Mouse (Mus musculus) stomach, embryonic 15.5 days (tissue): ENCODE measurements around the gene 4930435E12Rik. TPM values are rescaled to one million over a fixed set of nuclear protein-coding genes. Genes with fewer than 3 reads are reported as not detected.
A peak's percentile ranks its signal among the peaks of the same experiment; 100 is the strongest.
"Not testable (repeated sequence)": the region's sequence is repeated elsewhere in the genome, so short reads cannot be mapped to it uniquely, and the experiment has no call there.

ENCODE experiments used
- ATAC-seq: fragments of 200-750 bp; cut with Nextera tagmentation; 2 replicates; pipeline ENCODE4 v1.8.0; 2017; ENCODE audit warnings: low read depth, moderate number of reproducible peaks, moderate TSS enrichment; ENCODE audit not compliant: insufficient read depth, low FRiP score
- H3K27ac ChIP-seq: fragments of 300-500 bp; sonication (generic); 2 replicates; pipeline ENCODE4 v1.5.1; 2015; ENCODE audit warnings: mild to moderate bottlenecking, inconsistent platforms
- H3K27me3 ChIP-seq: fragments of 300-500 bp; sonication (generic); replicated peaks from 2 replicates; pipeline ENCODE4 v1.6.1; 2015; ENCODE audit warnings: inconsistent platforms
- H3K36me3 ChIP-seq: fragments of 300-500 bp; sonication (generic); 2 replicates; pipeline ENCODE4 v1.6.1; 2015; ENCODE audit warnings: inconsistent platforms
- H3K4me1 ChIP-seq: fragments of 300-500 bp; sonication (generic); 2 replicates; pipeline ENCODE4 v1.6.1; 2015; ENCODE audit warnings: inconsistent platforms
- H3K4me2 ChIP-seq: fragments of 300-500 bp; sonication (generic); 2 replicates; pipeline ENCODE4 v1.6.1; 2015; ENCODE audit warnings: mild to moderate bottlenecking, inconsistent platforms
- H3K4me3 ChIP-seq: fragments of 300-500 bp; sonication (generic); replicated peaks from 2 replicates; pipeline ENCODE4 v1.5.1; 2015; ENCODE audit warnings: inconsistent platforms
- H3K9ac ChIP-seq: fragments of 300-500 bp; sonication (generic); 2 replicates; pipeline ENCODE4 v1.6.1; 2015; ENCODE audit warnings: inconsistent platforms
- H3K9me3 ChIP-seq: fragments of 300-500 bp; sonication (generic); 2 replicates; pipeline ENCODE4 v1.6.1; 2016; ENCODE audit warnings: inconsistent platforms
- WGBS: fragments of 180-500 bp; shearing (Covaris S2); methylation state at CpG from one replicate; pipeline ENCODE4 v1.1.7; 2015; 5-methylcytosine and 5-hydroxymethylcytosine counted together
- polyA plus RNA-seq: library from polyadenylated mRNA; unstranded; fragments of >200 nt; fragmentation: Nextera tagmentation; extraction: Ambion mirVana; gene quantifications from 2 replicates; pipeline ENCODE4 v1.2.1, GENCODE M21; 2015

The 4930435E12Rik gene
- polyA plus RNA-seq, result not detected in 2 replicates

DNA sequence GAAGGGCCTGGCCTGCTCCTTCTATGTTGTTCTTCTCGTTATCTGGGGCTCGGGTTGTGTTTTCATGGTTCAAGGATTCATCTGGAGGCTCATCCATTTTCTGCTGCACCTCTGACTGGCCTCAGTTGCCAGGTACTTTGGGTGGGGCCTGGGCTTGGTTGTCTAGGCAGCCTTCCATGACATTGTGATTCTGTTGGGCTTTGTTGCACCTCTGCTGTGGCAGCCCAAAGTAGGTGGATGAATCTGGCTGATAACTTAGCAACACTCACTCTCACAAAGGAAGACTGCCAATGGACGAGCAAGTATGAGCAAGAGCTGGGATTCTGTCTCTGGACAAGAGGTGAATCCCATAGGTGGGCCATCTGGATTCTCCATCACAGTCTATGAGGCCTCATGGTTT is at the start of gene 4930435E12Rik:
Gene 4930435E12Rik (minus strand): TSS at position 101 of the 400 bp plus-strand sequence.
- Histone ChIP-seq H3K9me3 (no peaks in the 10 kb centered on the region), H3K4me1 (no peaks in the 10 kb centered on the region), H3K9ac (no peak within 1 kb of the TSS), H3K4me3 (no peak within 1 kb of the TSS), H3K27me3 (no peaks in the 10 kb centered on the region), H3K27ac (no peak within 1 kb of the TSS), H3K4me2 (no peak within 1 kb of the TSS), H3K36me3 (no peaks in the 10 kb centered on the region)
- WGBS, result 76% methylated on average over 3 of the region's 3 CpGs
- ATAC-seq, result no peak

DNA sequence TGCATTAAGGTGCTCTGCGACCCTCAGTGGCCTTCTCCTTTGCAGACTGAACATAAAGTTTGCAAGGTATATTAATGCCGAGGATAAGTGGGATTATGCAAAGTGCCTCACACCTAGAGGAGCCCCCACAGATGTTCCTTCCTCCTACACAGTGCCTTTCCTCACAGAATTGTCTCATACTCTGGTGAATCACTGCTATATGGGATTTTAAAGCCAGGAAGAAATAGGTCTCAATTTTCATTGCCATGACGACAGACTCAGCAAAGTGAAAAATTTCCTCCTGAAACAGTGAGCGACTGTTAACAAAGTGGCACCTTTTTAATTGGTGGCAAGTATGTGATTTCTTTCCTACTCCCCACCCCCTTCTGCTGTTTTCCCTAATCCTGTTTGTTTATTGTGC is 45.9 kb upstream of the 4930435E12Rik start:
- Histone ChIP-seq H3K36me3 (no peaks in the 10 kb centered on the region), H3K27me3 (no peaks in the 10 kb centered on the region), H3K9me3 (no peaks in the 10 kb centered on the region), H3K4me3 (no peak overlapping the region), H3K4me1 (no peaks in the 10 kb centered on the region), H3K9ac (no peak overlapping the region), H3K27ac (no peak overlapping the region), H3K4me2 (no peak overlapping the region)
- ATAC-seq, result no peak
- WGBS, result 38% methylated on average over 4 of the region's 4 CpGs

DNA sequence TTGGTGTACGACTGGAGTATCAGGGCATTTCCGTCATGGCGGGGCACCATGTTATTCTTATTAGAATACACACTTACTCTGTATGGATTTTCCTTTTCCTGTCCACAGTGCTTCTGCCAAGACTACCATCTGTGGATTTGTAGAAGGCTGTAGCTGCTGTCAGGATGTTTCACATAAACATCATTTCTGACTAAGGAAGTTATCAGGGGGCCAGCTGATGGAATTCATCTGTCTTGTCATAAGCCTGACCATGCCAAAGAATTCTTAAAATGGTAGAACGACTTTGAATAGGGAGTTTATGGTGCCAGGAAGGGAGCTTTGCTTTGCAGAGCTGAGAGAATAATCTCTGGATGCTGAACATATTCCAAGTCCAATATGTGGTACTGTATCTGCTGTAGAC is 44.7 kb upstream of the 4930435E12Rik start:
- no peak overlapping the region for H3K4me2 ChIP-seq
- no peaks in the 10 kb centered on the region for H3K4me1 ChIP-seq
- no peak overlapping the region for H3K9ac ChIP-seq
- no peak overlapping the region for H3K27ac ChIP-seq
- no peaks in the 10 kb centered on the region for H3K27me3 ChIP-seq
- no peaks in the 10 kb centered on the region for H3K9me3 ChIP-seq
- no peak for ATAC-seq
- H3K4me3 ChIP-seq, result no peak overlapping the region
- WGBS, result 79% methylated on average over 4 of the region's 4 CpGs
- H3K36me3 ChIP-seq, result no peaks in the 10 kb centered on the region

DNA sequence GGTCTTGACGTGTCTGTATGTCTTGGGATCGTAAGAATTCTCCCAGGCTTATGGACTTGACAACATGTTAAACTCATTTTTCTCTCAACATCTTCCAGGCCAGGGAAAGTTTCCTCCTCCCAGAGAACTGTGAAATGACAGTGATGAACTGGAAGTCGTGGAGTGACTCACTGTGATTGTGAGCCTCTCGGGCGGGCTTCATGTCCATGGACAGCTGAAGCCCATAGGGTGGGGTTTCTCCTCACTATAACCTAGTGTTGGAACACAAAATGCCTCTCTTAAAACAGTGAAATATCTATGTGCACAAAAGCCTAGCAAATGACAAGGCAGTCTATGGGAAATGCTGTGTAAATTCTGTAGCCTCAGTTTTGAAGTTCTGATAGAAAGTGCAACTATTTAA is 35.8 kb upstream of the 4930435E12Rik start:
- no peak overlapping the region for H3K9ac ChIP-seq
- H3K36me3 ChIP-seq, result no peaks in the 10 kb centered on the region
- H3K4me2 ChIP-seq, result no peak overlapping the region
- H3K27me3 ChIP-seq, result no peaks in the 10 kb centered on the region
- 64% methylated on average over 5 of the region's 5 CpGs for WGBS
- H3K27ac ChIP-seq, result no peak overlapping the region
- H3K4me1 ChIP-seq, result no peaks in the 10 kb centered on the region
- no peak for ATAC-seq
- H3K9me3 ChIP-seq, result no peaks in the 10 kb centered on the region
- H3K4me3 ChIP-seq, result no peak overlapping the region

DNA sequence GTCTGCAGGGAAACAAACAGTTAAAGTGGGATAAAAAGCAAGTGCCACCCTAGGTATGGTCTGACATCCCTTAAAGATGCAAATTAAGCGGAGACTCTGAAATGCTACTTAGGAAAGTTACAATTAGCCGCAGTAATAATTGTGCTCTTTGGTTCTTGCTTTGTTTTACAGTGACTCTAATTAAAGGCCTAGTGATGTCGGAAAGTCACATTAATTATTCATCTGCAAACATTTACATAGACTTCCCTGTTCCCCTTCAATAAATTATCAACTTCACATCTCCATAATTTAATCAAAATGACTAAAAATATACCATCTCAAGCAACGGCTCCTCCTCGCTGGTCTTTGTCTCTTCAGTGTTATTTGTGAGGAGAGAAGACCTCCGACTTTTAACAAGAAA is 32.0 kb upstream of the 4930435E12Rik start:
- H3K36me3 ChIP-seq, result no peaks in the 10 kb centered on the region
- ATAC-seq, result no peak
- H3K4me2 ChIP-seq, result no peak overlapping the region
- no peak overlapping the region for H3K27ac ChIP-seq
- no peaks in the 10 kb centered on the region for H3K4me1 ChIP-seq
- 73% methylated on average over 6 of the region's 6 CpGs for WGBS
- no peaks in the 10 kb centered on the region for H3K27me3 ChIP-seq
- H3K4me3 ChIP-seq, result no peak overlapping the region
- no peaks in the 10 kb centered on the region for H3K9me3 ChIP-seq
- H3K9ac ChIP-seq, result no peak overlapping the region

DNA sequence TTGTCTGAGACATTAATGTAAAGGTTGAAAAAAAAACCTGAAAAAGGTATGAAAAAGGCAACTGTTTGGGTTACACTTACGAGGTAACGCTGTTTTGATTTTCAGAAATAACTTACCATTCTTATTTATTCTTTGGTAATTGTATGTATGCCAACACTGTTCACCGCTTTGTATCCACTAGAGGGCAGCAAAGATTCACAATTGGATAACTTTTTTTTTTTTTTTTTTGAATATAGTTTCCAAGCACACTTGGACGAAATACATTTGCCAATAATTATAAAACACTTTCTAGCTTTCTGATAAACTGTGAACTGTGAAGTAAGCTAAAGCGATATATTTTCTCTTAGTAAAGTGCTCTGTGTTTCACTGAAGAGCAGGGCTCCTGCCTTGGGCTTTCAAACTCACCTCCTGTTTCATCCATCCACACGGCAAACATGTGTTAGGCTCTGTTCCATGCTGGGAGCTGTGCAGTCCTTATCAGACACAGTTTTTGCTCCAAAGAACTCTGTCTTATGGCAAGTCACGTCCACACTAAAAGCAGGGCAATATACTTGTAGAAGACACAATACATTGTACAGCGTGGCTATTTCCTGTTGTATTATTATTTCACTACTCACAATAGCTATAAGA is 29.7 kb upstream of the 4930435E12Rik start:
- Histone ChIP-seq H3K9me3 (no peaks in the 10 kb centered on the region), H3K4me3 (no peak overlapping the region), H3K9ac (no peak overlapping the region), H3K27me3 (no peaks in the 10 kb centered on the region), H3K27ac (no peak overlapping the region), H3K4me2 (no peak overlapping the region), H3K36me3 (no peaks in the 10 kb centered on the region), H3K4me1 (no peaks in the 10 kb centered on the region)
- ATAC-seq, result no peak
- 30% methylated on average over 8 of the region's 8 CpGs for WGBS

DNA sequence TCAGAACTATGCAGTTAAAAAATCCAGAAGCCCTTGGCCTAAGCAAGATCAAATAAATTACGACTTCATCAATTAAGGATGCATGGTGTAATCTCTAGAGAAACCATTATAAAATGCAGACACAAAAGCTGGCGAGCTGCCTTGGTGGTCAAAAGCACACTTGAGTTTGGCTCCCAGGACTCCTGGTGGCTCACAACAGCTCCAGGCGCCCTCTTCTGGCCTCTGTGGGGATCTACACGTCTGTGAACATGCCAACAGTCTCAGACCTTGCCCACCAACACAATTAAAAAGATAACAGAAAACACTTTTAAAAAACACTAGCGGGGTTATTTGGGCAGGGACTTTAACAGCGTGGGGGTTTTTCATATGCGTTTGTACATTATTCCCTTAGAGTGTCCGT is 16.0 kb downstream of the 4930435E12Rik start:
- Histone ChIP-seq H3K36me3 (no peaks in the 10 kb centered on the region), H3K4me3 (no peak overlapping the region), H3K27me3 (no peaks in the 10 kb centered on the region), H3K27ac (no peak overlapping the region), H3K9me3 (no peaks in the 10 kb centered on the region), H3K9ac (no peak overlapping the region), H3K4me2 (no peak overlapping the region), H3K4me1 (0 out of 2 replicates have a peak, but pooled peaks cover 6% of the 10 kb centered on the region)
- ATAC-seq, result no peak
- 27% methylated on average over 8 of the region's 8 CpGs for WGBS

DNA sequence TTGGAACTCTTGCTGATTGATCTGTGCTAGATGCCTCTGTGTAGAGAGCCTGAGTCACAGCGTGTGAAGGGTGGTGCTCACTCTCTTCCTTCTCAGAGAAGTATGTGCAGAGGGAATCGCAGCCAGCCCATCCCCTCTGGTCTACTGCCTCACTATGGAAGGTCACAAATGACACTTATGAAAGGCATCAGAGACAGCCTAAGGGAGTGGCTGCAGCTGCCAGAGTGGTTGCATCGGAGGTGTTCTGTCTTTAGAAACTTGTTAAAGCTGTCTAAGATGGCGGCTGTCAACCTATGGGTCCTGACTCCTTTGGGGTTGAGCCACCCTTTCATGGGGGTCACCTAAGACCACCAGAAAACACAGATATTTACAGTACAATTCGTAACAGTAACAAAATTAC is 18.4 kb downstream of the 4930435E12Rik start:
- Histone ChIP-seq H3K4me1 (no peaks in the 10 kb centered on the region), H3K4me2 (no peak overlapping the region), H3K27me3 (no peaks in the 10 kb centered on the region), H3K9me3 (no peaks in the 10 kb centered on the region), H3K36me3 (no peaks in the 10 kb centered on the region), H3K9ac (no peak overlapping the region), H3K4me3 (no peak overlapping the region), H3K27ac (no peak overlapping the region)
- 57% methylated on average over 5 of the region's 5 CpGs for WGBS
- ATAC-seq, result no peak

DNA sequence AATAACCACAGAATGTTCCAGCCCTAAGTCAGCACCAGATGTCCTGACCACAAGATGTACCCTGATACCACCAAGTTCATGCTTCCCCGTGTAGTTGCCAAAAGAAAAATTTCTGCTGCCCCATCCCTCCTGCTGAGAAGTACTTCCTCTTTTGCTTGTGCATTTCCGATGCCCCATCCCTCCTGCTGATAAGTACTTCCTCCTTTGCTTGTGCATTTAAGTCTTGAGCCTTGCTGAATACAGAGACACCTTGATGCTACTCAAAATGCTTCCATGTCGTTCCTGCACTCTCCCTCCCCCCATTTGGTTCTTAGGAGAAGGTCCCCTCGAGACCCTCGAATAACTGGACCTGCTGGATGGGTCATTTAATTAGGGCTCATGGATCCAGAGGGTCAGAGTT is 20.8 kb downstream of the 4930435E12Rik start:
- 90% methylated on average over 5 of the region's 5 CpGs for WGBS
- H3K4me3 ChIP-seq, H3K27ac ChIP-seq, ATAC-seq, H3K9ac ChIP-seq, H3K4me1 ChIP-seq, H3K27me3 ChIP-seq, H3K36me3 ChIP-seq, H3K9me3 ChIP-seq, H3K4me2 ChIP-seq: not testable (repeated sequence)

DNA sequence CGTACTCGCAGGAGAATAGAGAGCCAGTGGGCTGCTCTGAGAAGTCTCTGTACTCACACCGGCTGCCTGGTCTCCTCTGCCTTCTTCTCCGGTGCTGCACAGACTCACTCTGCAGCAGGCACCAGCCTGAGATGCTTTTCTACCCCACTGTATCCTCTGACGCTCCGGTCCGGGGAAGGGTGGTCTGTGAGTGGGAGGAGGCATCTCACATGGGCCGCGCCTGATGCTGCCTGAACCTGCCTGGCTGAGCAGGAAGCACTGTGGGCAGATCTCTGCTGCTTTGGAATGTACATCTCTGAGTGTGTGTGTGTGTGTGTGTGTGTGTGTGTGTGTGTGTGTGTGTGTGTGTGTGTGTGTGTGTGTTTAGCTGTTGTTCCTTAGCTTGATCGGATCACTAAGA is 28.5 kb downstream of the 4930435E12Rik start, which contains the start of gene Upk1b:
Gene Upk1b (minus strand): TSS at position 238 of the 400 bp plus-strand sequence.
- Histone ChIP-seq H3K36me3 (no peaks in the 10 kb centered on the region), H3K4me3 (peak within 1 kb of the TSS; percentile 12; the same call in 1 of the 2 replicates), H3K9me3 (no peaks in the 10 kb centered on the region), H3K4me2 (peak within 1 kb of the TSS; percentile 19; the same call in 1 of the 2 replicates), H3K27me3 (no peaks in the 10 kb centered on the region), H3K4me1 (no peaks in the 10 kb centered on the region), H3K9ac (no peak within 1 kb of the TSS), H3K27ac (no peak within 1 kb of the TSS)
- 18% methylated on average over 10 of the region's 10 CpGs for WGBS
- peak; percentile 53; the same call in 1 of the 2 replicates for ATAC-seq

DNA sequence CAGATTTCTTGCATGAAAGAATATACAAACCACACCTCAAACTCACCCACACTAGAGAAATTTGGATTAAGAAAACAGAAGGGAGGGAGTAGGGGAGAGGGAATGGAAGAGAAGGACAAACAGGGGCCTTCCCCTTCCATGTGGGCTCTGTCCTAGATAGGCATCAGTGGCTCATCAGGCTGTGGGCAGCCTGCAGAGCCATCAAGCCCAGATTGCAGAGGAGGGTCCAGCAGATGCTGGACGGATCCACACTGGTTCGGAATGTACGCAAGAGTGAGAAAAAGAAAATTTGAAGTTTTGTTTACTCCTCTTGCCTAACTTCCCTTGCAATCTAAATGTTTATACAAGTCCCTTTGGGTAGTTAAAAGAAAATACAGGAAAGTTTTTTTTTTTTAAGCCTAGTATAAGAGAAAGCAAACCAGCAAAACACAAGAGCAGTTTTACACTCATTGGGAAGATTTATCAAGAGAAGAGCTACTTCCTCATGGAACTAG is 29.5 kb downstream of the 4930435E12Rik start:
- no peak for ATAC-seq
- no peak overlapping the region for H3K27ac ChIP-seq
- no peak overlapping the region for H3K4me3 ChIP-seq
- H3K36me3 ChIP-seq, result no peaks in the 10 kb centered on the region
- no peaks in the 10 kb centered on the region for H3K4me1 ChIP-seq
- WGBS, result 55% methylated on average over 3 of the region's 3 CpGs
- no peak overlapping the region for H3K4me2 ChIP-seq
- H3K27me3 ChIP-seq, result no peaks in the 10 kb centered on the region
- no peak overlapping the region for H3K9ac ChIP-seq
- H3K9me3 ChIP-seq, result no peaks in the 10 kb centered on the region

DNA sequence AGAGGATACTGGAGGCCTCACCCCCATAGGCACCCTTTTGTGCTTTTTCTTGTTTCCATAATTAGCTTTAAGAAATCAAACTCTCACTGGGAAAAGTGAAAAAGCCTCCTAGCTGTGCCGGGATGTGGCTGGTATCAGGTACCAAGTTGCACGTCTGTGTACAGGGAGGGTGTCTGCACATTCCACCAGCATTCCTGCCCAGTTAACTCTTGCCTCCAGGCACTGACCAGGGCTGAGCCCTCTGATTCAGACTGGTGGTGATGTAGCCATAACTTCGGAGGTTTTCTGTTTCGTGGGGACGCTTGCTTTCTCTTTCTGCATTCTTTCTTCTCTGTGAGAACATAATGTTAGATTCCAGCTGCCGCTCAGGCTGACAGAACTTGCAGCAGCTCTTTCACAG is 35.4 kb downstream of the 4930435E12Rik start:
- Histone ChIP-seq H3K9me3 (no peaks in the 10 kb centered on the region), H3K9ac (no peak overlapping the region), H3K27ac (no peak overlapping the region), H3K27me3 (no peaks in the 10 kb centered on the region), H3K4me3 (no peak overlapping the region), H3K4me2 (no peak overlapping the region), H3K4me1 (no peaks in the 10 kb centered on the region), H3K36me3 (no peaks in the 10 kb centered on the region)
- 52% methylated on average over 6 of the region's 6 CpGs for WGBS
- peak; percentile 71; the same call in 1 of the 2 replicates for ATAC-seq
